ENCODE assay signal across 7 mouse cellular contexts in the genomic region with DNA sequence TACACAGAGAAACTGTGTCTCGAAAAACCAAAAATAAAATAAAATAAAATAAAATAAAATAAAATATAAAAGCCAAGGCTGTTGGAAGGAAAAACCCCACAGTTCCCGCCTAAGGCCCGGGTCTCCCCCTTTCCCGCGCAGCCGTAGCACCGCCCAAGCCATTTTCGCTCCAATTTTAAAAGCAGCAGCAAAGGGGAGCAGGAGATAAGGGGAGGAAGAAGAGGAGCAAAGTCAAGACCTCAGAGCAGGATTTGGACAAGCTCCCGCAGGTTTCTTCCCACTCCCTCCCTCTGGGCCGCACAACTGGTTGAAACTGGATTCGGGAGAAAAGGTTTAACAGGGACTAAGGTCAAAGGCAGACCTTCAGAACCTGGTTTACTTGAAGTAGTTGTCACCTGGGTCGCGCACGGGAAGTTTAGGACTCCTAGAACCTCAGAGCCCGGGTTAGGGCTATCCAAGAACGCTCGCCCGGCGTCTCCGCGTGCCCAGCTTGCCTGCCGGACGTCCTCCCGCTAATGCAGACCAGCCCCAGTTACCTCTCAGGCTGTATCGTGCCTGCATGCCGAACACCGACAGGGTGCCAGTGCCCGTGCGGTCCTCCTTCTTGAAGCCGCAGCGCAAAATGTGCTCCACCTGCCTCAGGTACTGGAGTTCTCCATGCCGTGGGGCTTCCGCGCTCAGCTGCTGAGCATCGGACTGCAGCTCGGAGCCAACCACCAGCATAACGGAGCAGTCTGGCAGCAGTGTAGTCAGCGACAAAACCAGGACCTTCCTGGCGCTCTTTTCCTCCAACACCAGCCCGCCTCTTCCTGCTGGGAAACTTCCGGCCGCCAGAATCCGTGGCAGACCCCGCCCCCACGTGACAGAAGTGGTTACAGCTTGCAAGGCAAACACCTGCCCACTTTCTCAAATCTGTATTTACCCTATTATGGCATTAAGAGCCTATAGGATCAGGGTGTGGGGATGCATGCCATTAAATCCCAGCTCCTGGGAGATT. TPM values are rescaled to one million over a fixed set of nuclear protein-coding genes. Genes with fewer than 3 reads are reported as not detected.
DNase-seq lines count a peak whose midpoint lies in the region; ATAC-seq and TF ChIP-seq lines count a peak whose summit lies in the region.

A gene (minus strand): TSS at position 793 of the 997 bp plus-strand sequence.

- ATAC-seq in megakaryocyte progenitor cell, adult 5-6 weeks (replicated peaks; ENCODE audit: poor library complexity), result peak; percentile 94

- DNase-seq in adipocyte (ENCODE audit: low spot score), result peak; percentile 86
- DNase-seq in gastrocnemius, postnatal 10 days, result peak; percentile 73
- peak; percentile 79 for DNase-seq in induced T-regulatory cell, adult 2 months (ENCODE audit: low read depth)
- peak; percentile 8 to 71 for DNase-seq in left cerebral cortex, adult 9 months (ENCODE audit: low spot score in 2 of 2)
- peak; percentile 66 for DNase-seq in right cerebral cortex, postnatal 25 days

- peak within 1 kb of the TSS; percentile 60 for H3K4me3 ChIP-seq in cortical plate, adult 2 months (ENCODE audit: insufficient read depth, low read length)

- TF ChIP-seq POLR2A in cortical plate, adult 2 months (IDR thresholded peaks at IDR 0.05; ENCODE audit: extremely low read depth, insufficient read depth, low read length), result peak; percentile 47; the same call in 1 of the 2 replicates

- no peak for TF ChIP-seq CTCF in cortical plate, adult 2 months (IDR thresholded peaks at IDR 0.05; ENCODE audit: extremely low read depth, insufficient read depth, low read length)

- no peaks in the 10 kb centered on the region for H3K4me1 ChIP-seq in cortical plate, adult 2 months (ENCODE audit: control insufficient read depth, insufficient read depth, low read length)

- H3K27ac ChIP-seq in cortical plate, adult 2 months (ENCODE audit: insufficient read depth, low read length), result no peak within 1 kb of the TSS

RNA-seq across cellular contexts. Expression of the gene that starts here (rescaled TPM):
- 3.3 and 4.0 TPM in 2 replicates for polyA plus RNA-seq in cortical plate, adult 2 months (2012; rRNA removed)
- 10 to 100 TPM; 14.8 to 19.3 TPM for total RNA-seq in gastrocnemius, postnatal 10 days (2021)
- total RNA-seq in megakaryocyte progenitor cell, adult 5-6 weeks (2015), result 196 and 209 TPM in 2 replicates
- total RNA-seq in megakaryocyte progenitor cell, adult 5-6 weeks (2017), result 150 and 174 TPM in 2 replicates

Comparison
In these comparisons a context has a peak if more than half of its experiments do, and no peak if none do; other contexts are left out.
1. RNA of the gene that starts here (total RNA-seq): 150 to 209 TPM in megakaryocyte progenitor cell, adult 5-6 weeks; 14.8 to 19.3 TPM in gastrocnemius, postnatal 10 days; every median in the first group is over 4 times any median in the second.
2. Peak in every context shown above with its lines, with median percentiles within 50 percentile points of each other: DNase-seq.